Mouse (Mus musculus) T-cell, adult 2 months (primary cell): ENCODE results near the gene Pgghg.
"Not testable (repeated sequence)": the region's sequence is repeated elsewhere in the genome, so short reads cannot be mapped to it uniquely, and the experiment has no call there.

Experiments used
- DNase-seq: peaks from one replicate; pipeline ENCODE4 v3.0.0; 2022; ENCODE audit warnings: low spot score

Pgghg gene

GRCm38 (mm10) chr7:140955758-140956555, 14.8 kb downstream of the Pgghg start, which contains the start of the genes Gm45717 and Ifitm2:
TSS of gene Gm45717 (minus strand) at chr7:140955937.
TSS of gene Ifitm2 (minus strand) at chr7:140955987.
- no peak for DNase-seq

GRCm38 (mm10) chr7:140956556-140956869, 15.3 kb downstream of the Pgghg start:
- no peak for DNase-seq

- peak; percentile 18 for DNase-seq
Measured at GRCm38 (mm10) chr7:140959181-140959901, 18.1 kb downstream of the Pgghg start.

GRCm38 (mm10) chr7:140960026-140960425, 18.8 kb downstream of the Pgghg start:
- DNase-seq, result no peak

DNA sequence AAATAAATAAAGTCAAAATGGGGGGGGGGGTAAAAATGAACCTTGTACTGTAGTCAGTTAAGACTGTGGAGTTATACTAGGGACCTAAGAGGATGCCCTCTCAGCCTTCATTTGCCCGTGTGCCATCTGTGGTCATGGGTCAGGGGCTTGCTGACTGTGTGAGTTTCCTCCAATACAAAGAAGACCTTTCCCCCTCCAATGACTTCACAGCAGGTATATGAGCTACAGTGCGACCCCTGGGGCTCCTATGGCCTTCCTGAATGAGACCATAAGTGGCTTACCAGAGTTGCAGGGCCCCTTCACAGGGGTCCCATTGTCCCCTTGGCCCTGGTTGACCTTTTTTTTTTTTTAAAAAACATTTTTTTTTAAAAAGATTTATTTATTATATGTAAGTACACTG, 20.2 kb downstream of the Pgghg start:
- DNase-seq, result no peak

DNA sequence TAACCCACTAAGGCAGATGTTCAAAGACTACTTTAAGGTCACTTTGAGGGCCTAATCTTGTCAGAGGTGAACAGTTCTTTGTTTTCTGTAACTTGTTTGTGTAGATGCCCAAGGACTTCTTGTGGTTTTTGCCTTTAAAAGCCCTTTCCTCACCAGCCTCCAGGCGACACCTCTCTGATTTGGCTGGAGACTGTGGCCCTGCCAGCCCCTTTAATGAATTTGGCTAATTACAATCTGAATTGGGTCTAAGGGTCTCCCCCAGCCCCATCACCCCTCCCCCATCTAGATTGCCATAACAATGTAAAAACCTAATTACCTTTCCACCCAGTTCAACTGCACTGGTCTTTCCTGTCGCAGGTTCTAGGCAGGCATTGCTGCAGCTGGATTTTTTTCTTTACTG, 21.5 kb downstream of the Pgghg start:
- DNase-seq, result no peak

GRCm38 (mm10) chr7:140966921-140967320, 25.7 kb downstream of the Pgghg start, which contains the start of gene Ifitm1:
TSS of gene Ifitm1 (plus strand) at chr7:140967221.
- no peak for DNase-seq

DNA sequence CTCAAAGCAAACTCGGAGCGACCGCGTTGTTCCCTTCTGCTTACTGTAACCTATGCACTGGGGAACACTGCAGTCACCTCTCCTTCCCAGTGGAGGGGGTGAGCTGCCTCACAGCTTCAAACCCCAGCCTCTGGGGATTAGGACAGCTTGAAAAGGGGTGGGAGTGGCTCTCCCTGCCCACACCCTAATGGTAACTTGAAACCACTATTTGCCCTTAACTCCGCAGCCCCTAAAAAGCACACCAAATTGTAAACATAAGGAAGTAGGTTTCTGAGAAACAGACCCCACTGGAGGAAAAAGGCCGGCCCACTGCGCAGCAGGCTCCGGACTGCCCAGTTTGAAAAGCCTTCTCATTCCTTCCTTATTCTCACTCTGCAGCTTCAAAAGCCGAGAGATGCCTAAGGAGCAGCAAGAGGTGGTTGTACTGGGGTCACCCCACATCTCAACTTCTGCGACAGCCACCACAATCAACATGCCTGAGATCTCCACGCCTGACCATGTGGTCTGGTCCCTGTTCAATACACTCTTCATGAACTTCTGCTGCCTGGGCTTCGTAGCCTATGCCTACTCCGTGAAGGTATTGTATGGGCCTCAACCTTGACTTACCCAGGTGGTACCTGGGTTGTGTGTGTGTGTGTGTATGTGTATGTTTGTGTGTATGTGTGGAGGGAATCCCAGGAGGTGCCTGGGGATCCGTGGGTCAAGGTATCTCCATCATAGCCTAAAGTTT, 26.8 kb downstream of the Pgghg start:
- DNase-seq, result no peak

DNA sequence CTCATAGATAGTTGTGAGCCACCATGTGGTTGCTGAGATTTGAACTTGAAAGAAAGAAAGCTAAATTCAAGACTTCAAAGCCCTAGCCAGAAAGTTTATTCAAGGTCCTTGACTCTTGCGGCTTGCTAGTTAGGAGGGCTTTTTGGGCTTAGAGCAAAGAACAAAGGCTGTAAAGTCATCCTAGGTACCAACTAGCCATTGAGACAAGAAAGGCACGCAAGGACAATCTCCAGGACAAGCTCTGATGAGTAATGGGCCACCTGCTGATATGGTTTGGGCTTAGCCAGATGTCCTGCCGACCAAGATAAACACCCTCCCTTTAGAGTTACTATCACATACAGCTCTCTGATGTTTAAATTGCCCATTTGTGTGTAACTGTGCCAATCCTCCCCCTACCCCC, 27.5 kb downstream of the Pgghg start:
- DNase-seq, result not testable (repeated sequence)

GRCm38 (mm10) chr7:140970931-140971330, 29.7 kb downstream of the Pgghg start:
- DNase-seq, result no peak

DNA sequence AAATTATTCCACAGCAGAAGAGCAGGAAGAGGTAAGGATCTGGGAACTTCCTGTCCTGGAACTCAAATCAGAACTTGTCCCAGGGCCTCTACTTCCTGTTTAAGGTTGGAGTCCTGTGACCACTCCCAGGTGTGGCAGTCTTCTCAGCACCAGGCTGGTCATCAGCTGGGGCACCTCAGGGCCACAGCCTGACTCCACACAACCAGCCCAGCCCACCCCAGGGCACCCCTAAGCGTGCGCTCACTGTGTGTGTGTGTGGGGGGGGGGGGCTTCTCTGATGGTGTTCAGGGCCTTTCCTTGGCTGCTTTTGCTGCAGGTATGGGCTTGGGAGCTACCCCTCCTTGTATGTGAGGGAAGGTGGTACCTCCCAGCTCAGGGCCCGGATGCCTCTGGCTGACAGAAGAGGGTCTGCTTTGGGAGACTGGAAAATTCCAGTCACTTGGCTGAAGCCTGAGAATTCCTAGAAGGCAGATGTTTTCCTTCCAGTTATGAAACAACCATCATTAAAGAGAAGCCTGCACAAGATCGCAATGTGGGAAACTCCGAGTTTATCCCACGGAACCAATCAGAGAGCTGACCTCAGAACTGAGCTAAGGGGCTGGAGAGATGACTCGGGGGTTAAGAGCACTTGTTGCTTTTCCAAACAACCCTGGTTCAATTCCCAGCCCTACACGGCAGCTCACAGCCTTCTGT, 30.4 kb downstream of the Pgghg start:
- DNase-seq, result no peak

DNA sequence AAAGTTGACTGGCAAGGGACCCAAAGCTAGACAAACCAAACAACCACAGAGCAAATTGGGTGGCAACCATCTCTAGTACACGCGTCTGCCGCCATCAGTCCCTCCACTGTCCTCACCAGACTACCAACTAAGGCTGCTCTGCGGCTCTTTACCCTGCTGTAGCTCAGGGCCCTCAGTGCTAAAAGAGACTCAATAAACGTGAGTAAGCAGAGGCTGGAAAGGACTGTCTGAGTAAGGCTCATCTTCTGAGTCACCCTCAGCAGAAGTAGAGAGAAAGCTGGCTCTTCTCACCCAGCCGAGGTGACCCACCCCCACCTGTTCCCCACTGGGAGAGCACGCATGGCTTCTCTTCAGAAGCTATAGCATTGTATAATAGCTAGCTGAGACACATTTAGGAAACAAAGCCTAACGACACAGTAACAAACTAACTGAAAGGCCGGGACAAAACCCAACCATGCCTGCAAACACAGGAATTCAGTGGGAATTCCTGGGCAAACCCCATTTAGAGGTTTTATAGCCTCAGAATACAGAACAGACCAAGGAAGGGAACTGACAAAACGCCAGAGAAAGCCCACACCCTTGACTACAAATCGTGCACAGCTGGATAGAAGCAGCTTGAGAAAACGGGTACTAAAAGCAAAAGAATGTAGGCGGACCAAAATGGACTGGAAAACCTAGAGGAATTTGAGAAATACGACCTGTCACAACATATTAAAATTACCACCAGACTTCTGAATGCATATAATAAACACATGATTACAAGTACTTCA, 32.4 kb downstream of the Pgghg start:
- no peak for DNase-seq

DNA sequence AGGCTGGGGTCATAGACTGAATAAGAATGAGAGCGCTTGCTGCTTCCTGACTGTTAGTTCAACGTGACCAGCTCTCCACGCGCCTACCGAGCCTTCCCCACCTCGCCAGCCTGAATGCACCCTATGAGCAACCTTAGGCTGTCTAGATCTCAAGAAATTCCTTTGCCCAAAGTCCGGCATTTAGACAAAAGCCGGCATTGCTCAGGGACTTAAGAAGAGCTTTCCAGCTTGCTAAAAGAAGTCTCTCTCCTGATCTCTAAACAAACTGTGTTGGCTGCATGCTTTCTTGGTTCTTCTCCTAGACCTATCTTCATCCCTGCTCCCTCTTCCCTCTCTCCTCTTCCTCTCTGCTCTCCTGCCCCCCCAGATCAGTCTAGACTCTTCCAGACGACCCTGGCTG, 33.7 kb downstream of the Pgghg start:
- no peak for DNase-seq

- no peak for DNase-seq
Measured at GRCm38 (mm10) chr7:140975465-140975864, 34.3 kb downstream of the Pgghg start.

DNA sequence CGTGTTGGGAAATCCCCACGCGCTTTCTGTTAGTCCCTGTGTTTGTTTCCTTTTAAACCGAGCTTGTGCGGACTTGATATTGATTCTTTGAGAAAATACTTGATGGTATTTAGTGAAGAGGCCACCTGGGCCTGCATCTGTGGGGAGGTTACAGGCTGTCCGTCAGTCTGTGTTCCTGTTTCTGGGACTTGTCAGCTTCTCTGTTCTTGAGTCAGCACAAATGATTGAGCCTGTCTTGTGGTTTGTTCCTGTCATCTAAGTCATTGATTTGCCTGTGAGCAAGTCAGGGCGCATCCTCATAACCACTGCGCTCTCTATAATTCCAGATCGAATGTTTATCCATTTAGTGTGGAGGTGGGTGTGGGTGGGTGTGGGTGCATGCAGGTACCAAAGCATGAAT, 35.5 kb downstream of the Pgghg start:
- not testable (repeated sequence) for DNase-seq

- DNase-seq, result no peak
Measured at GRCm38 (mm10) chr7:140981704-140982103, 40.5 kb downstream of the Pgghg start.

DNA sequence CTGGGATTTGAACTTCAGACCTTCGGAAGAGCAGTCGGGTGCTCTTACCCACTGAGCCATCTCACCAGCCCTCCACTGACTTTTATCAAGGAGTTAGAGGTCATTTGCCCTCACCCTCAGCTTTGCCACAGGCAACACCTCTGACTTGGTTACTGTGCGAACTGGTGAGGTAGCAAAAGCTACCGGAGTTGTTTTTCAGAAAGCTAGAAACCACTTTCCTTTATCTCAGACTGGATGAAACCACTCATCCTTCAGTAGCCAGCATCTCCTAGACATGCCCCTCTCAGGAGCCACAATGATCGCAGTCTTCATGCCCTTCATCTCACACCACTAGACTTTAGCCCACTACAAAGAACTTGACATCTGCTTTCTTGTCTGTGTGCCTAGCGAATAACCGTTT, 41.8 kb downstream of the Pgghg start:
- DNase-seq, result no peak

DNA sequence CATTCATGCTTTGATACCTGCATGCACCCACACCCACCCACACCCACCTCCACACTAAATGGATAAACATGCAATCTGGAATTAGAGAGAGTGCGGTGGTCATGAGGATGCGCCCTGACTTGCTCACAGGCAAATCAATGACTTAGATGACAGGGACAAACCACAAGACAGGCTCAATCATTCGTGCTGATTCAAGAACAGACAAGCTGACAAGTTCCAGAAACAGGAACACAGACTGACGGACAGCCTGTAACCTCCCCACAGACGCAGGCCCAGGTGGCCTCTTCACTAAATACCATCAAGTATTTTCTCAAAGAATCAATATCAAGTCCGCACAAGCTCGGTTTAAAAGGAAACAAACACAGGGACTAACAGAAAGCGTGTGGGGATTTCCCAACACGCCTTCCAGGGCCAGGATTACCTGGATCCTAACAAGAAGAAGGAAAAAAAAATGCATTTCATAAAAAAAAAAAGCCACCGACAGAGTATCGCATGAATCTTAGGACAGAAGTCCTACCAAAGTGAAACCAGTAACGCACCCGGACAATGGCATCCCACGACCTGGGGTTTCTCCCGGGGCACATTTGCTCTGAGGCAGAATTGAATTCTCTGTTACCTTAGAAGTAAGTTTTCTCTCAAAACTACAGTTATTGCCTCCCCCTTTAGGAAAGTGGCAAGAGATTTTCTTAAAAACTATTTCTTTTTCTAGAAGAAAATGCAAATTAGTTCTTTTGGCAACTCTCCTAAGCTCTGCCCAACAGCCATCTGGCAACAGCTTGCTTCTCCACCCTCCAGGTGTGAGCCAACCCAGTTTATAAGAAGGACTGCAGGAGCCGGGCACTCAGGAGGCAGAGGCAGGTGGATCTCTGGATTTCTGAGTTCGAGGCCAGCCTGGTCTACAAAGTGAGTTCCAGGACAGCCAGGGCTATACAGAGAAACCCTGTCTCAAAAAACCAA, 46.3 kb downstream of the Pgghg start:
- DNase-seq, result no peak

GRCm38 (mm10) chr7:140989022-140989421, 47.8 kb downstream of the Pgghg start:
- DNase-seq, result no peak

GRCm38 (mm10) chr7:140990185-140990584, 49.0 kb downstream of the Pgghg start:
- DNase-seq, result no peak
